Mouse (Mus musculus): ENCODE results near the gene Cpped1. TPM values are rescaled to one million over a fixed set of nuclear protein-coding genes. Genes with fewer than 3 reads are reported as not detected.

The Cpped1 gene
- polyA plus RNA-seq, 1 experiment from 2014 or later = 12.4 TPM

DNA sequence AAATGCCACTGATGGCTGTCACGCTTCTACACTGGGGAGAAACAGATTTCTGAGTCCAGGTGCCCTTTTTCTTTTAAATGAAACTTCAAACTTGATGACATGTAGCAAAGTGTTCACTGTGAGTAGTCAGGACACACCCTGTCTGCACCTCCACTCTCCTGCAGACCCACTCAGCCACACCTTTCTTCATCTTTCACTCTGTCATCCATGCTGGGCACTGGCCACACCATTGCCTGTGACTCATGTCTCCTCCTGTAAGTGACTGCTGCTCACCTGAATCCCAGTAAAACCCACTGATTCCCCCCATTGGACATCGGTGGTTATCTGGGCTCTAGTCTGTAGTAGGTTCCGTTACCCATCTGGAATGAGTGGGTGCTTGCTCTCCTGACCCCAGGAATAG lies 118.8 kb downstream of the Cpped1 start:
- Histone ChIP-seq H3K9me3 (replicated peaks) (no peaks in the 10 kb centered on the region), H3K4me1 (no peaks in the 10 kb centered on the region; the same call in 1 of the 2 replicates), H3K36me3 (no peaks in the 10 kb centered on the region), H3K4me3 (no peak overlapping the region), H3K27me3 (replicated peaks) (no peaks in the 10 kb centered on the region), H3K4me2 (no peak overlapping the region), H3K27ac (no peak overlapping the region), H3K9ac (no peak overlapping the region)
- no peak for ATAC-seq
- 76% methylated on average over 3 of the region's 3 CpGs for WGBS (ENCODE audit: insufficient replicate concordance)

GRCm38 (mm10) chr16:11785806-11786205 lies 123.4 kb downstream of the Cpped1 start:
- H3K4me2 ChIP-seq = no peak overlapping the region
- no peak overlapping the region for H3K27ac ChIP-seq
- H3K27me3 ChIP-seq (replicated peaks) = no peaks in the 10 kb centered on the region
- no peak for ATAC-seq
- H3K36me3 ChIP-seq = no peaks in the 10 kb centered on the region
- no peaks in the 10 kb centered on the region for H3K9me3 ChIP-seq (replicated peaks)
- no peak overlapping the region for H3K4me3 ChIP-seq
- H3K4me1 ChIP-seq = peaks cover 25% of the 10 kb centered on the region
- no peak overlapping the region for H3K9ac ChIP-seq
- 40% methylated on average over 4 of the region's 4 CpGs for WGBS (ENCODE audit: insufficient replicate concordance)

DNA sequence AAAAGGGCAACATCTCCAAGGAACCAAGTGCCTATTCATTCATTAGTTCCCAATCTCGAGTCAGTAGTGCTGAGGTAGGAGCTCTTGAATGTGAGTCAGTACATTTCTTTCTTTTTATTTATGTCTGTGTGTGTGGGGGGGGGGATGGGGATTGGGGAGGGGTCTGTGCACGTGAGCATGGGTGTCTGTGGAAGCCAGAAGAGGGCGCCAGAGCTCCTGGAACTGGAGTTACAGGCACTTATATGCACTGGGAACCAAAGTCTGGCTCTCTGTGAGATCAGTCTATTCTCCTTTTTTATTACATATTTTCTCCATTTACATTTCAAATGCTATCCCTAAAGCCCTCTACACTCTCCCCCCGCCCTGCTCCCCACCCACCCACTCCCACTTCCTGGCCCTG lies 124.9 kb downstream of the Cpped1 start:
- H3K9me3 ChIP-seq (replicated peaks) = no peaks in the 10 kb centered on the region
- 44% methylated on average over 4 of the region's 4 CpGs for WGBS (ENCODE audit: insufficient replicate concordance)
- no peak for ATAC-seq
- no peak overlapping the region for H3K27ac ChIP-seq
- H3K36me3 ChIP-seq = no peaks in the 10 kb centered on the region
- H3K27me3 ChIP-seq (replicated peaks) = no peaks in the 10 kb centered on the region
- H3K4me3 ChIP-seq = no peak overlapping the region
- H3K4me1 ChIP-seq = peaks cover 25% of the 10 kb centered on the region
- H3K4me2 ChIP-seq = no peak overlapping the region
- no peak overlapping the region for H3K9ac ChIP-seq

DNA sequence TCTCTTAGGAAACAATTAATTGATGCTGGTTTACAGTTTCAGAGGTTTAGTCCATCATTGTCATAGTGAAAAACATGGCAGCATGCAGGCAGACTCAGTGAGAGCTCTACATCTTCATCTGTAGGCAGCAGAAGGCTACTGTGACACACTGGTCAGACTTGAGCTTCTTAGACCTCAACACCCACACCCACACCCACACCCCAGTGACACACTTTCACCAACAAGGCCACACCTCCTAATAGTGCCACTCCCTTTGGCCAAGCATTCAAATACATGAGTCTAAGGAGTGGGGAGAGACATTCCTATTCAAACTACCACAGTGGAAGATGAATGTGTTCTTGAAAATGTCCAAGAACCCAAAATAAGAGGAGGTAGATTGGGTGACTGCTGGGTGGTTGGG lies 125.9 kb downstream of the Cpped1 start:
- peaks cover 25% of the 10 kb centered on the region for H3K4me1 ChIP-seq
- H3K27me3 ChIP-seq (replicated peaks) = no peaks in the 10 kb centered on the region
- ATAC-seq = peak; percentile 52; the same call in 1 of the 2 replicates
- no peaks in the 10 kb centered on the region for H3K36me3 ChIP-seq
- no peak overlapping the region for H3K27ac ChIP-seq
- H3K4me3 ChIP-seq = no peak overlapping the region
- H3K9ac ChIP-seq = no peak overlapping the region
- H3K4me2 ChIP-seq = no peak overlapping the region
- no peaks in the 10 kb centered on the region for H3K9me3 ChIP-seq (replicated peaks)

DNA sequence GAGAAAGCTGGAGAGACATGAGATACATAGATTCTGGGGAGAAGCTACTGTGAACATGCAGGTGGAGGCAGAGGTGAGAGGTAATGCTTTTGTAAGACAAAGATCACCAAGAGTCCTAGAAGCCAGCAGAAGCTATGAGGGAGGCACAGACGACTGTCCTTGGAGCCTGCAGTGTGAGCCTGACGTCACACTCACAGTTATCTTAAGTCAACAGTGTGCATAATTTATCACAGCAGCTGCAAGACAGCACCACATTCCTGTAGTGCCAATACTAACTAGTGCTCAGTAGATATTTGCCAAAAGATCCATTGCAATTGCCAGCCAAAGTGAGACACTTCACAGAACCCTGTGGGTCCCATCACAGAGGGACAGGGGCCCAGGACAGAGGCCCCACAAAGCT lies 127.2 kb downstream of the Cpped1 start:
- peak; percentile 94 for ATAC-seq
- H3K36me3 ChIP-seq = no peaks in the 10 kb centered on the region
- H3K27ac ChIP-seq = no peak overlapping the region
- H3K4me2 ChIP-seq = no peak overlapping the region
- H3K27me3 ChIP-seq (replicated peaks) = no peaks in the 10 kb centered on the region
- WGBS (ENCODE audit: insufficient replicate concordance) = 16% methylated on average over 2 of the region's 2 CpGs
- H3K9me3 ChIP-seq (replicated peaks) = no peaks in the 10 kb centered on the region
- no peak overlapping the region for H3K4me3 ChIP-seq
- no peak overlapping the region for H3K9ac ChIP-seq
- peaks cover 25% of the 10 kb centered on the region for H3K4me1 ChIP-seq

DNA sequence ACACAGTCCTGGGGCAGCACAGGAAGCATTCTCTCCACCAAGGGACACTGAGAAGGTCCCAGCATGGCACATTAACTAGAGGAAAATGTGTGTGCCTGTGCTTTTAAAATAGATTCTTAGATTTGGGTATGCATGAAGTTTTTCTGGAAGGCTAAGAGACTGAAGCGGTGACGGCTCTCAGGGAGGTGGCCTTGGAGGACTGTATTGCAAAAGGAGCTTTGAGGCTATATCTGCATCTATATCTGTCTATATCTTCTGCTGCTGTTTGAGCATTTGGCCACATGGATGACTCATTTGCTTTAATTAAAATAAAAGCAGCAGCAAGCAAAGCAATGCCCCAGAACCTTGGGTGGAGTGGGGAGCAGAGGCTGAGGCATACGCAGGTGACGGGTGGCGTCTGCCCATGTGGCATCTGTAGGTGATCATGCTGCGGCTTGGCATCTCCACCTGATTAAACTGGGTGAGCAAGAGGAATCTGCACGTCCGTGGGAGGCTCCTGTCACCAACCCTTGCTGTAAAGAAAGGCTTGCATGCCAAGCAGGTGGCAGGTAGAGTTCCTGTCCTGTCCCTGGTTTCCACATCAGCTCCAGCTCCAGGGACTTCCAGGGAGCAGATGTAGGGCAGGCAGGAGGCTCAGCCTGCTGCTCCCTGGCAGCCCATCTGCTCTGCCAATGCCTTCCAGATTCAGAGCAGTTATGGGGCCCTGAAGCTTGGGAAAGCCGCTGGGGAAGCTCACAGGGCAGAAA lies 130.4 kb downstream of the Cpped1 start:
- WGBS (ENCODE audit: insufficient replicate concordance) = 73% methylated on average over 9 of the region's 9 CpGs

DNA sequence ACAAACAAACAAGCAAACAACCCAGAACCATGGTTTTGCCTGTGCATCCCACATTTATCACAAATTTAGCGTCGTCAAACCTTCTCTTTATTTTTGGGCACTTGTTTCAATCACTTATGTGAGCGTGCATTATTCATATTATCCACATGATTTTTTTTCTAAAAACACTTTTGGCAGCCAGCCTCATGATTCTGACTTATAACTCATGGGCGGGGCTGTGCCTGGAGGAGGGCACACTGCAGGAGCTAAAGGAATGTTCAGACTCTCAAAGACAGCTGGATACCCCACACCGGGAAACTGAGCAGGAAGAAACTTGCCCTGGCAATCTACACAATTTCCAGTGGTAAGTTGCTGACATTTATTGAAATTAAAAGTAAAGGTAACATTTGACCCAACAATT lies 131.1 kb downstream of the Cpped1 start:
- no peak for ATAC-seq
- H3K4me3 ChIP-seq = no peak overlapping the region
- no peaks in the 10 kb centered on the region for H3K36me3 ChIP-seq
- no peaks in the 10 kb centered on the region for H3K9me3 ChIP-seq (replicated peaks)
- WGBS (ENCODE audit: insufficient replicate concordance) = 63% methylated on average over 5 of the region's 5 CpGs
- peaks cover 19% of the 10 kb centered on the region for H3K4me1 ChIP-seq
- no peak overlapping the region for H3K4me2 ChIP-seq
- no peaks in the 10 kb centered on the region for H3K27me3 ChIP-seq (replicated peaks)
- no peak overlapping the region for H3K27ac ChIP-seq
- H3K9ac ChIP-seq = no peak overlapping the region

More for the DNA sequence above, 130.4 kb downstream of the Cpped1 start:
- H3K36me3 ChIP-seq = no peaks in the 10 kb centered on the region
- H3K27me3 ChIP-seq (replicated peaks) = no peaks in the 10 kb centered on the region
- no peak overlapping the region for H3K4me2 ChIP-seq
- H3K27ac ChIP-seq = no peak overlapping the region
- H3K9ac ChIP-seq = no peak overlapping the region
- ATAC-seq = no peak
- no peak overlapping the region for H3K4me3 ChIP-seq
- H3K4me1 ChIP-seq = peaks cover 25% of the 10 kb centered on the region
- H3K9me3 ChIP-seq (replicated peaks) = no peaks in the 10 kb centered on the region

DNA sequence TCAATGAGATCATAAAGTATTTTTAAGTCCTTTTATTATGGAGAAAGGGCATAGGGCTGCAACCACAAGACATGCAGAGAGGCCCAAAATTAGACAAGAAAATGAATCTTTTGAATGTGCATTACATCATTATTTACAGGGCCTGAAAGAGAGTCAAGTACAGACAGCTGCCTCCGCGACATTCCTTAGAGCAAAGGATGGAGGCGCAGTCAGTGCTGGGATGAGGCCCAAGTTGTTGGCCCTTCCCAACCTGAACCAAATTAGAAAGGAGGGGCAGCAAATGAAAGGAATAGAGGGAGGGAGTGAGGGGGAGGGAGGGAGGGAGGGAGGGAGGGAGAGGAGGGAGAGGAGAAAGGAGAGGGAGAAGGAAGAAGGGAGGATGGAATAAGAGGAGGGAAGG lies 132.7 kb downstream of the Cpped1 start:
- Histone ChIP-seq H3K27me3 (replicated peaks) (no peaks in the 10 kb centered on the region), H3K9me3 (replicated peaks) (no peaks in the 10 kb centered on the region), H3K27ac (no peak overlapping the region), H3K36me3 (no peaks in the 10 kb centered on the region), H3K4me1 (peaks cover 3% of the 10 kb centered on the region), H3K9ac (no peak overlapping the region), H3K4me2 (no peak overlapping the region), H3K4me3 (no peak overlapping the region)
- 78% methylated on average over 3 of the region's 3 CpGs for WGBS (ENCODE audit: insufficient replicate concordance)
- no peak for ATAC-seq

- Histone ChIP-seq H3K4me2 (no peak overlapping the region), H3K4me3 (no peak overlapping the region), H3K27ac (no peak overlapping the region), H3K27me3 (replicated peaks) (no peaks in the 10 kb centered on the region), H3K9me3 (replicated peaks) (peaks cover 14% of the 10 kb centered on the region), H3K36me3 (no peaks in the 10 kb centered on the region), H3K4me1 (no peaks in the 10 kb centered on the region), H3K9ac (no peak overlapping the region)
- no peak for ATAC-seq
- WGBS (ENCODE audit: insufficient replicate concordance) = 78% methylated on average over 1 of the region's 1 CpGs
These were observed 134.9 kb downstream of the Cpped1 start for GRCm38 (mm10) chr16:11774321-11774720.

GRCm38 (mm10) chr16:11772318-11772717 lies 136.9 kb downstream of the Cpped1 start:
- no peaks in the 10 kb centered on the region for H3K4me1 ChIP-seq
- 52% methylated on average over 2 of the region's 2 CpGs for WGBS (ENCODE audit: insufficient replicate concordance)

DNA sequence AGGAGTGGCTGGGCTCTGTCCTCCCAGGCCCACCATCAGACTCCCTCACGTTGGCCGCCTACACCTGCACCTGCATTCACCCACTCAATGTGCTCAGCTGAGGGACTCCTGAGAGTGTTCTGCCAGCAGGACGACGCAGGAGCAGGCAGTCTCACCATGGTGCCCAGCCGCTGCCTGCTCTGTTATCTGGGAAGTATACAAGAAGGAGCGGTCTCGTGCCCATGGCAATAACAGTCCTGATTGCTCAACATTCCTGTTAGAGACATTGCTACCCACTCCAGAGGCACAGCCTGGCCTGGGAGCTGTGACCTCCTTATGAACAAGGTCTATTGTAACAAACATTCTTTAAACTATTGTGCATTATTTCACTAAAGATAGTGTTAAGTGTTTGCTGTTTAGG lies 151.3 kb downstream of the Cpped1 start:
- no peak overlapping the region for H3K4me2 ChIP-seq
- H3K4me1 ChIP-seq = no peaks in the 10 kb centered on the region
- H3K27ac ChIP-seq = no peak overlapping the region
- H3K36me3 ChIP-seq = no peaks in the 10 kb centered on the region
- no peak for ATAC-seq
- H3K4me3 ChIP-seq = no peak overlapping the region
- H3K9ac ChIP-seq = no peak overlapping the region
- WGBS (ENCODE audit: insufficient replicate concordance) = 77% methylated on average over 7 of the region's 7 CpGs
- H3K27me3 ChIP-seq (replicated peaks) = no peaks in the 10 kb centered on the region
- H3K9me3 ChIP-seq (replicated peaks) = no peaks in the 10 kb centered on the region

More at GRCm38 (mm10) chr16:11772318-11772717, 136.9 kb downstream of the Cpped1 start:
- H3K27ac ChIP-seq = no peak overlapping the region
- no peak overlapping the region for H3K4me3 ChIP-seq
- H3K4me2 ChIP-seq = no peak overlapping the region
- no peaks in the 10 kb centered on the region for H3K27me3 ChIP-seq (replicated peaks)
- no peaks in the 10 kb centered on the region for H3K36me3 ChIP-seq
- H3K9ac ChIP-seq = no peak overlapping the region
- ATAC-seq = no peak
- H3K9me3 ChIP-seq (replicated peaks) = peaks cover 16% of the 10 kb centered on the region

GRCm38 (mm10) chr16:11757471-11757870 lies 151.8 kb downstream of the Cpped1 start:
- WGBS (ENCODE audit: insufficient replicate concordance) = 75% methylated on average over 8 of the region's 8 CpGs
- Histone ChIP-seq H3K9ac (no peak overlapping the region), H3K4me1 (no peaks in the 10 kb centered on the region), H3K27ac (no peak overlapping the region), H3K4me3 (no peak overlapping the region), H3K27me3 (replicated peaks) (no peaks in the 10 kb centered on the region), H3K9me3 (replicated peaks) (no peaks in the 10 kb centered on the region), H3K36me3 (no peaks in the 10 kb centered on the region), H3K4me2 (no peak overlapping the region)
- ATAC-seq = no peak
